Mouse (Mus musculus): Measurements from ENCODE around the gene Gpatch2l. TPM values are rescaled to one million over a fixed set of nuclear protein-coding genes. Genes with fewer than 3 reads are reported as not detected.

The Gpatch2l gene
- total and polyA plus RNA-seq, 2 experiments from 2014 or later, result 23.7 to 29.3 TPM

DNA sequence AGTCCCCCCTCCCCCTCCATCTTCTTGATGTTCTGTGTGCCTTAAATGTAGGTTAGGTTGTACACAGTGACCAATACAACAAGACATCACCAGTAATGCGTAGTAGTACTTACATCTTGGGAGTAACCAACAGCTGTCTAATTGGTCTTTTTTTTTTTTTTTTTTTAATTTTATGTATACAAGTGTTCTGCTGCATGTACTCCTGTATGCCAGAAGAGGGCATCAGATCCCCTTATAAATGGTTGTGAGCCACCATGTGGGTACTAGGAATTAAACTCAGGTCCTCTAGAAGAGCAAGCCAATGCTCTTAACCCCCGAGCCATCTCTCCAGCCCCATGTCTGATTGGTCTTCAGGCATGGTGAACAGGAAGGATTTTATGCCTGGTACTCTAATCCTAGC, 44.0 kb downstream of the Gpatch2l start:
- TF ChIP-seq CTCF (IDR thresholded peaks at IDR 0.05), result peak; percentile 3; the same call in 1 of the 2 replicates
- ATAC-seq (ENCODE audit: low FRiP score) (no peak), DNase-seq (ENCODE audit: low spot score) (no peak)
- no peaks in the 10 kb centered on the region for H3K4me1 ChIP-seq (ENCODE audit: insufficient read depth, low read length)
- H3K36me3 ChIP-seq (ENCODE audit: insufficient read depth, low read length), result peaks cover 21% of the 10 kb centered on the region
- H3K4me3 ChIP-seq (ENCODE audit: low read depth, low read length), result no peak overlapping the region
- H3K9me3 ChIP-seq (ENCODE audit: low read length), result no peaks in the 10 kb centered on the region
- no peak overlapping the region for H3K27ac ChIP-seq (ENCODE audit: low read depth, low read length)
- H3K9ac ChIP-seq (replicated peaks; ENCODE audit: low read length, poor library complexity, severe bottlenecking), result no peak overlapping the region
- no peaks in the 10 kb centered on the region for H3K27me3 ChIP-seq (ENCODE audit: insufficient read depth, low read length)
- WGBS, result 93% methylated on average over 2 of the region's 2 CpGs
- H3K4me2 ChIP-seq (ENCODE audit: low read depth, low read length, poor library complexity, severe bottlenecking), result no peak overlapping the region

DNA sequence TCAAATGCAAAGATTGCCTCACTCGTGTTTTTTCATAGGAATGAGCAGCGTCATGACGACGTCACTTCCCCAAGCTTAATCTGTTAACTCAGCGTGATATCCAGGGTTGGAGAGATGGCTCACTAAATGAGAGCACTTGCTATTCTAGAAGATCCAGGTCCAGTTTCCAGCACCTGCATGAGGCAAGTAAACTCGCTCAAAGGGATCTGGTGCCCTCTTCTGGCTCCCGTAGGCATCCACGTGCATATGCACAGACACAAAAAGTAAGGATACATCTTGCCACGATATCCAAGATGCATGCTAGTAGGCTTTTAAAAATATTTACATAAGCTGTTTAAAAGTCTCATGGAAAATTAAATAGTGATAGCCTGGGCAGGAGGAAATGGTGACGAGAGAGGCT, 55.8 kb downstream of the Gpatch2l start:
- 0 out of 2 replicates have a peak, but pooled peaks cover 4% of the 10 kb centered on the region for H3K36me3 ChIP-seq (ENCODE audit: insufficient read depth, low read length)
- 71% methylated on average over 10 of the region's 10 CpGs for WGBS
- no peaks in the 10 kb centered on the region for H3K4me1 ChIP-seq (ENCODE audit: insufficient read depth, low read length)
- no peak for DNase-seq (ENCODE audit: low spot score)
- no peak overlapping the region for H3K4me3 ChIP-seq (ENCODE audit: low read depth, low read length)
- peak; percentile 27; the same call in 1 of the 2 replicates for TF ChIP-seq CTCF (IDR thresholded peaks at IDR 0.05)
- no peaks in the 10 kb centered on the region for H3K9me3 ChIP-seq (ENCODE audit: low read length)
- H3K27me3 ChIP-seq (ENCODE audit: insufficient read depth, low read length), result no peaks in the 10 kb centered on the region
- no peak overlapping the region for H3K4me2 ChIP-seq (ENCODE audit: low read depth, low read length, poor library complexity, severe bottlenecking)
- no peak overlapping the region for H3K9ac ChIP-seq (replicated peaks; ENCODE audit: low read length, poor library complexity, severe bottlenecking)
- ATAC-seq (ENCODE audit: low FRiP score), result no peak
- H3K27ac ChIP-seq (ENCODE audit: low read depth, low read length), result no peak overlapping the region

DNA sequence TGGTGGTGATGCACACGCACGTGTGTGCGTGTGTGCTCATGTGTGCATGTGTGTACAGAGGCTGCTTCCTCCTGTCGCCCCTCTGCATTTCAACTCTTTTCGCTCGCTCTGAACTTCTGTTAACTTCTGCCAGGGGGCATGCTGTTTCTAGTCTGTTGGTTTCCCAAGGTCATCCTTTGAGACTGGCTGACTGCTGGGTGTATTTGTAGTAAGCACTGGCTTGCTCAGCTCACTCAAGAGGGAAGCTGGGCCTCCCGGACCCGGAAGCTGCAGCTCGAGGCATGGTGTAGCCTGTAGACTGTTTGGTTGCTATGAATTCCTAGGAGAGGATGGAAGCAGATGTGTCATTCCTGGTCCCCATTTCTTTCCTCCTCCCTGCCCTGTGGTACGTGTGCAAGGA, 61.3 kb downstream of the Gpatch2l start:
- Histone ChIP-seq H3K36me3 (ENCODE audit: insufficient read depth, low read length) (no peaks in the 10 kb centered on the region), H3K9me3 (ENCODE audit: low read length) (no peaks in the 10 kb centered on the region), H3K4me3 (ENCODE audit: low read depth, low read length) (no peak overlapping the region), H3K27ac (ENCODE audit: low read depth, low read length) (no peak overlapping the region), H3K27me3 (ENCODE audit: insufficient read depth, low read length) (no peaks in the 10 kb centered on the region), H3K4me2 (ENCODE audit: low read depth, low read length, poor library complexity, severe bottlenecking) (no peak overlapping the region), H3K4me1 (ENCODE audit: insufficient read depth, low read length) (no peaks in the 10 kb centered on the region), H3K9ac (replicated peaks; ENCODE audit: low read length, poor library complexity, severe bottlenecking) (no peak overlapping the region)
- no peak for TF ChIP-seq CTCF (IDR thresholded peaks at IDR 0.05)
- DNase-seq (ENCODE audit: low spot score), result no peak
- no peak for ATAC-seq (ENCODE audit: low FRiP score)
- WGBS, result 86% methylated on average over 10 of the region's 10 CpGs

DNA sequence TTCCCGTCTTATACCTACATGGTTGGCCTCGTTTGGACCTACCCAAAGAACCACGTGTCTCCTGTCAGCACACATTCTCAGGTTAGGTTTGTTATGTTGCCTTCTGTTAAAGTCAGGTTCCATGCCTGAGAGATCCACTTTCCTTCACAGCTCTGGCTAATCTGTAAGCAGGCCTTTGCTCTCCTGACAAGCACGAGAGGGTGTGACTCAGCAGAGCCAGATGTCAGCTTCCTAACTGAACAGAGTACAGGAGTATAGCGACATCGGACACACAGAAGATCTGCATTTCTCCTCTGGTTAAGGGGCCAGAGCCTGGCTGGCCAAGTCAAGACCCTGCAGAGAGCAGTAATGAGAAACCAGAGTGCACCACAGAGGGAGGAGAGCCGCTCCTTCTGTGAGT, 63.4 kb downstream of the Gpatch2l start:
- Histone ChIP-seq H3K9me3 (ENCODE audit: low read length) (no peaks in the 10 kb centered on the region), H3K27me3 (ENCODE audit: insufficient read depth, low read length) (no peaks in the 10 kb centered on the region), H3K4me3 (ENCODE audit: low read depth, low read length) (no peak overlapping the region), H3K4me1 (ENCODE audit: insufficient read depth, low read length) (no peaks in the 10 kb centered on the region), H3K4me2 (ENCODE audit: low read depth, low read length, poor library complexity, severe bottlenecking) (no peak overlapping the region), H3K36me3 (ENCODE audit: insufficient read depth, low read length) (no peaks in the 10 kb centered on the region), H3K27ac (ENCODE audit: low read depth, low read length) (no peak overlapping the region), H3K9ac (replicated peaks; ENCODE audit: low read length, poor library complexity, severe bottlenecking) (no peak overlapping the region)
- TF ChIP-seq CTCF (IDR thresholded peaks at IDR 0.05), result no peak
- ATAC-seq (ENCODE audit: low FRiP score) (no peak), DNase-seq (ENCODE audit: low spot score) (no peak)
- 70% methylated on average over 7 of the region's 7 CpGs for WGBS

DNA sequence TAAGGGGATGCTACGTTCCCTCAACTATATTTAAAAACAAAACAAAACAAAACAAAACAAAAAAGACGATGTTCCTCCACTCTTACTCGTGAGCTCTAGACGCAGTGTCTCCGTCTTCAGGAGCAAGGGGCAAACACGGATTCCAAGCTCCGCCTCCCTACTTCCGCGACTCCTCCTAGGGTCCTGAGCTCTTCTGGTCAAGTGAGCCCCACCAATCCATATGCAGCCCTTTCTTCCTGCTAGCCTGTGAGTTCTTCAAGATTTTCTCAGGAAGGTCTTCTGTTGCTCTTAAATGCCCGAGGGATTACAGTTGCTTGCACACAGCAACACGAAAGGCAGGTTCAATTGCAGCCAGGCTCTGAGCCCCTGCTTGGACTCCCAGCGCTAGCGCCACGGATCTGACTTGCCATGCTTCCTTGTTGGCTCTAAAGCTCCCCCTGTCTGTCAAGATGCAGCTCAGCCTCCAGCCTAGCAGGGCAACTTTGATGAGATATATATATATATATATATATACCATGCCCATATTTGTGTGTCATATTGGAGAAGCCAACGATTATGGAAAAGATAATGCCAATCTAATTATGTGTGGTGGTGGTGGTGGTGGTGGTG, 64.1 kb downstream of the Gpatch2l start:
- Histone ChIP-seq H3K9me3 (ENCODE audit: low read length) (no peaks in the 10 kb centered on the region), H3K9ac (replicated peaks; ENCODE audit: low read length, poor library complexity, severe bottlenecking) (no peak overlapping the region), H3K4me2 (ENCODE audit: low read depth, low read length, poor library complexity, severe bottlenecking) (peak overlapping the region; percentile 15; the same call in 1 of the 2 replicates), H3K36me3 (ENCODE audit: insufficient read depth, low read length) (no peaks in the 10 kb centered on the region), H3K27ac (ENCODE audit: low read depth, low read length) (no peak overlapping the region), H3K27me3 (ENCODE audit: insufficient read depth, low read length) (no peaks in the 10 kb centered on the region), H3K4me1 (ENCODE audit: insufficient read depth, low read length) (no peaks in the 10 kb centered on the region), H3K4me3 (ENCODE audit: low read depth, low read length) (no peak overlapping the region)
- DNase-seq (ENCODE audit: low spot score) (no peak), ATAC-seq (ENCODE audit: low FRiP score) (no peak)
- peak; percentile 32; the same call in 1 of the 2 replicates for TF ChIP-seq CTCF (IDR thresholded peaks at IDR 0.05)
- WGBS, result 22% methylated on average over 15 of the region's 15 CpGs

DNA sequence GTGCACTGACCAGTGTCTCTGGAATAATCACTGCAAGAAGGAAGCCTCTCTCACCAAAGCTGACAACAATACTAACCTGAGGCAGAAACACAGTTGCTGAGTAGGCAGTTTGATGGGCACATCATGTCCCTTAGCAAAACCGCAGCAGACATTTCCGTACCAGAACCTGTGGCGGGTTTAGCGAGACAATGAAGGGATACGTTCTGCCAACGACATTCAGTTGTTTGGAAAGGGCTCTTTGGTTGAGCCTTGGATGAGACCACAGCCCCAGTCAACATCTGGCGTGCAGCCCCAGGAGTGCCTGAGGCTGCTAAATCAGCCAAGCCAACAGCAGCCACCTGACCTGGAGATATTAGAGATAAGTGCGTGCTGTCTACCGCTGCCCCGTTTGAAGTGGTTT, 67.8 kb downstream of the Gpatch2l start:
- no peak overlapping the region for H3K4me2 ChIP-seq (ENCODE audit: low read depth, low read length, poor library complexity, severe bottlenecking)
- no peaks in the 10 kb centered on the region for H3K4me1 ChIP-seq (ENCODE audit: insufficient read depth, low read length)
- H3K9me3 ChIP-seq (ENCODE audit: low read length), result no peaks in the 10 kb centered on the region
- no peak overlapping the region for H3K4me3 ChIP-seq (ENCODE audit: low read depth, low read length)
- 84% methylated on average over 10 of the region's 10 CpGs for WGBS
- no peak for TF ChIP-seq CTCF (IDR thresholded peaks at IDR 0.05)
- H3K27me3 ChIP-seq (ENCODE audit: insufficient read depth, low read length), result 0 out of 2 replicates have a peak, but pooled peaks cover 3% of the 10 kb centered on the region
- H3K9ac ChIP-seq (replicated peaks; ENCODE audit: low read length, poor library complexity, severe bottlenecking), result no peak overlapping the region
- DNase-seq (ENCODE audit: low spot score), result no peak
- no peak overlapping the region for H3K27ac ChIP-seq (ENCODE audit: low read depth, low read length)
- H3K36me3 ChIP-seq (ENCODE audit: insufficient read depth, low read length), result no peaks in the 10 kb centered on the region
- no peak for ATAC-seq (ENCODE audit: low FRiP score)

All from midbrain, postnatal 0 days (tissue).